Mouse (Mus musculus) E14TG2a.4 (cell line): Measurements from ENCODE around the gene Tecr.

Source experiments
- H3K27me3 ChIP-seq: 2 replicates; pipeline ENCODE4 v1.6.1; 2014; ENCODE audit warnings: low read length, control low read depth; ENCODE audit not compliant: insufficient read depth
- H3K36me3 ChIP-seq: 2 replicates; pipeline ENCODE4 v1.6.1; 2014; ENCODE audit warnings: low read length, control low read depth; ENCODE audit not compliant: insufficient read depth
- H3K4me1 ChIP-seq: replicated peaks from 2 replicates; pipeline ENCODE4 v1.6.1; 2014; ENCODE audit warnings: low read depth, low read length, control low read depth
- H3K4me3 ChIP-seq: replicated peaks from 2 replicates; pipeline ENCODE4 v1.5.1; 2014; ENCODE audit warnings: mild to moderate bottlenecking, low read length
- H3K9me3 ChIP-seq: 2 replicates; pipeline ENCODE4 v1.6.1; 2014; ENCODE audit warnings: low read length, control low read depth
- CTCF ChIP-seq: conservative IDR thresholded peaks from 2 replicates; pipeline ENCODE4 v1.5.1; 2014; ENCODE audit warnings: low read length
- NANOG ChIP-seq: IDR thresholded peaks from 2 replicates; pipeline ENCODE4 v1.6.1; 2014; ENCODE audit warnings: borderline replicate concordance, low read length, mixed read lengths
- POU5F1 ChIP-seq: IDR thresholded peaks from 2 replicates; pipeline ENCODE4 v1.6.1; 2014; ENCODE audit warnings: low read length, borderline replicate concordance

The Tecr gene

DNA sequence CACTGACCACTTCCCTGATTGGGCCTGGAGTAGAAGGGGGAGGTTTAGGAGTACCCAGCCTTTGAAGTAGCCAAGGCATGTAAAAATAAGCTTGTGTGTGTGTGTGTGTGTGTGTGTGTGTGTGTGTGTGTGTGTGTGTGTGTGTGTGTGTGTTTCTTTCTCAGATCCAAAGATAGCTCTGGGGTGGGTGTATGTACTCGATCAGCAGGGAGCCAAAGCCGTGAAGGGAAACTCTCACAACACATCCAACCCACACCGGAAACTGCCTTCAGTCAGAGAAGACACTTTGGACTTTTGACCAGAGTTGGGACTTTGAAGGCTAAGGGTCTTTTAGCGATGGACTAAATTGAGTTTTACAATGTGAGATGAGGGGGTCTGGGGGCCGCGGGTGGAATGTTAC is 41.9 kb upstream of the Tecr start:
- H3K4me1 ChIP-seq: peaks cover 18% of the 10 kb centered on the region
- TF ChIP-seq CTCF (no peak), POU5F1 (no peak), NANOG (no peak)

DNA sequence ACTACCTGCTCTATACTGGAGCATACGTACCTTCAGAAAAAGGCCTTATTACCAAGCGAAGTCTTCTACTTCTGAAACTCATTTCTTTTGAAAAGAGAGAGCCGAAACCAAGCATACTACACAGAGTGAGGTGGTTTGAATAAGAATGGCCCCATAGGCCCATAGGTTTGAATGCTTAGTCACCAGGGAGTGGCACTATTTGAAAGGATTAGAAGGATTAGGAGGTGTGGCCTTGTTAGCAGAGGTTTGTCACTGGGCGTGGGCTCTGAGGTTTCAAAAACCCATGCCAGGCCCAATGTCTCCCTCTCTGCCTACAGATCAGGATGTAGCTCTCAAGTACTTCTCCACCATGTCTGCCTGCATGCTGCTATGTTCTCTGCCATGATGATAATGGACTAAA is 40.3 kb upstream of the Tecr start:
- Histone ChIP-seq H3K4me1 (peaks cover 6% of the 10 kb centered on the region), H3K36me3 (no peaks in the 10 kb centered on the region), H3K9me3 (peaks cover 7% of the 10 kb centered on the region), H3K4me3 (no peak overlapping the region), H3K27me3 (peaks cover 24% of the 10 kb centered on the region)
- TF ChIP-seq CTCF: no peak
- TF ChIP-seq POU5F1: no peak
- TF ChIP-seq NANOG: no peak

More for the DNA sequence above, 41.9 kb upstream of the Tecr start:
- H3K27me3 ChIP-seq: peaks cover 10% of the 10 kb centered on the region
- H3K4me3 ChIP-seq: no peak overlapping the region
- peaks cover 6% of the 10 kb centered on the region for H3K36me3 ChIP-seq
- peaks cover 7% of the 10 kb centered on the region for H3K9me3 ChIP-seq

DNA sequence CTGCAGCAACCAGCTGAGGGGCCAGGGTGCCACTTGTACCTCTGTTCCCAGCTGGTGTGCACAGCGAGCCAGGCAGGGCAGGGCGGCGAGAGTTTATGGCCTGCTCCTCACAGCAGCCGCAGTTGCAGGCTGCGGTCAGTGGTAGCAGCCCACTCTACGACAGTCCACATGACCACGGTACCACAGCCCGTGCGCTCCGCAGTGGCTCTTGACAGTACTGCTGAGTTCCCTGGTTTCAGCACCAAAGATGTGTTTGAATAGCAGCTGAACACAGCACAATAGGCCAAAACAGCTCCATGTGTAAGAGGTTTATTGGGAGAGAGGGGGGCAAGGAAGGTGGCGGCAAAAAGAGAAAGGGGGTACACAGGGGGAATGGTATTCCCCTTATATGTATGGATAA is 39.7 kb upstream of the Tecr start:
- no peak for TF ChIP-seq POU5F1
- no peak for TF ChIP-seq NANOG
- TF ChIP-seq CTCF: no peak
- H3K27me3 ChIP-seq: peaks cover 29% of the 10 kb centered on the region
- peaks cover 7% of the 10 kb centered on the region for H3K9me3 ChIP-seq
- peak overlapping the region; percentile 63 for H3K4me3 ChIP-seq
- H3K4me1 ChIP-seq: peaks cover 6% of the 10 kb centered on the region
- no peaks in the 10 kb centered on the region for H3K36me3 ChIP-seq

DNA sequence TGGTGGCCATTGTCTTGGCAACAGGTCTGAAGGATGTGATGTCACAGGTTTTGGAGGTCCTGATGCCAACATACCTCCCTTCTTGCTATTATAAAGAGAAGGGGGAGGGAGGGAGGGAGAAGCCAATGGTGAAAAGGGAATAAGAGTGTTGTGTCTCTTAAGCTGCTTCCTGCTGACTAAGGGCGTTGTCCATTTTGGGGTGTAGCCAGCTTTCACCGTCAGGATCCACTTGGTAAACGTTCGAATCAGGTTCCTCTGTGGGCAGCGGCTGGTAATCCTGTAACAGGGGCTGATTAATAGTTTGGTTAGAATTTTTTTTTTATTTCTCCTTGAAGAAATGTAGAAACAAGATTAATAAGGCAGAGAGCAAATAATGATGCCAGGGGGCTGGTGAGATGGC is 31.9 kb upstream of the Tecr start:
- H3K4me3 ChIP-seq: no peak overlapping the region
- peaks cover 37% of the 10 kb centered on the region for H3K27me3 ChIP-seq
- 0 out of 2 replicates have a peak, but pooled peaks cover 5% of the 10 kb centered on the region for H3K4me1 ChIP-seq
- peaks cover 6% of the 10 kb centered on the region; the same call in 1 of the 2 replicates for H3K9me3 ChIP-seq
- no peak for TF ChIP-seq NANOG
- TF ChIP-seq POU5F1: no peak
- TF ChIP-seq CTCF: no peak
- no peaks in the 10 kb centered on the region for H3K36me3 ChIP-seq

DNA sequence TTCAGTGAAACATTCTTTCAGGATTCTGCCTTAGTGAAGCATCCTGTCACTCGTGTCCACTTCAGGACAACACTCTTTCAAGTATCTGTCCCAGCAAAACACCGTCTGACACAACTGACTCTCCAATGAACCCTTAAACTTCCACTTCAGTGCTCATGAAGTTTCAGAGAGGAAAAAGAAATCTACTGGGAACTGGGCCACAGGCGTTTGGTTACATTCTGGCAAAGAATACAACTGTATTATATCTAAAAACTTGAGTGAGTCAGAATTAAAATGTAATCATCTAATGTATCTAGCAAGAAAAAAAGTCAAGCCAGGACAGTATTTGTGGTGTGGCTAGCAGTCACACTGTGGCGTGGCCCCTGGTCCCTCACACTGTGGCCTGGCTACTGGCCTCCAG is 31.1 kb upstream of the Tecr start:
- Histone ChIP-seq H3K27me3 (peaks cover 31% of the 10 kb centered on the region), H3K9me3 (peaks cover 6% of the 10 kb centered on the region; the same call in 1 of the 2 replicates), H3K4me1 (0 out of 2 replicates have a peak, but pooled peaks cover 5% of the 10 kb centered on the region), H3K4me3 (no peak overlapping the region), H3K36me3 (no peaks in the 10 kb centered on the region)
- TF ChIP-seq NANOG: no peak
- no peak for TF ChIP-seq POU5F1
- no peak for TF ChIP-seq CTCF

DNA sequence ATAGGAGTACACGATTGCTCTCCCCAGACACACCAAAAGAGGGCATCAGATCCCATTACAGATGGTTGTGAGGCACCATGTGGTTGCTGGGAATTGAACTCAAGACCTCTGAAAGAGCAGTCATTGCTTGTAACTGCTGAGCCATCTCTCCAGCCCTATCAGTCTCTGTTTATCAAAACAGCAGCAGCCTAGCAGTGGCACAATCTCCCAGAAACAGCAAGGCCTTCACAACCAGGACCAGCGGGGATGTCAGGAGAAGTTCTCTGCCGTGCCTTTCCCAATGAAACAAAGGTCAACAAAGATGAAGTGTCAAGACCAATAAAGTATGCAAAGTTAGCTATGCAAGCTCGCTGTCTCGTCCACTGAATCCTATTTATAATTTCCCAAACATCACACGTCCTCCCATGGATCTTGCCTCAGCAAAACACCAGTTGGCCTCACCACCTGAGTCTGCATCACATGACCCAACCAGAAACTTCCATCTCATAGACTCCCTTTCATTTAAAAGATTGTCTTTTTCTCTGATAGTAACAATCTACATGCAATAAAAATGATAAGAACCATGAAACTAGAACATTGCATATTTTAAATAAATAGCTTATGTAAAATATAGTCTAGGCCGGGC is 24.4 kb upstream of the Tecr start:
- peaks cover 5% of the 10 kb centered on the region; the same call in 1 of the 2 replicates for H3K27me3 ChIP-seq
- peaks cover 6% of the 10 kb centered on the region; the same call in 1 of the 2 replicates for H3K9me3 ChIP-seq
- TF ChIP-seq CTCF (no peak), POU5F1 (no peak), NANOG (no peak)
- no peaks in the 10 kb centered on the region for H3K36me3 ChIP-seq
- H3K4me3 ChIP-seq: no peak overlapping the region
- no peaks in the 10 kb centered on the region for H3K4me1 ChIP-seq

DNA sequence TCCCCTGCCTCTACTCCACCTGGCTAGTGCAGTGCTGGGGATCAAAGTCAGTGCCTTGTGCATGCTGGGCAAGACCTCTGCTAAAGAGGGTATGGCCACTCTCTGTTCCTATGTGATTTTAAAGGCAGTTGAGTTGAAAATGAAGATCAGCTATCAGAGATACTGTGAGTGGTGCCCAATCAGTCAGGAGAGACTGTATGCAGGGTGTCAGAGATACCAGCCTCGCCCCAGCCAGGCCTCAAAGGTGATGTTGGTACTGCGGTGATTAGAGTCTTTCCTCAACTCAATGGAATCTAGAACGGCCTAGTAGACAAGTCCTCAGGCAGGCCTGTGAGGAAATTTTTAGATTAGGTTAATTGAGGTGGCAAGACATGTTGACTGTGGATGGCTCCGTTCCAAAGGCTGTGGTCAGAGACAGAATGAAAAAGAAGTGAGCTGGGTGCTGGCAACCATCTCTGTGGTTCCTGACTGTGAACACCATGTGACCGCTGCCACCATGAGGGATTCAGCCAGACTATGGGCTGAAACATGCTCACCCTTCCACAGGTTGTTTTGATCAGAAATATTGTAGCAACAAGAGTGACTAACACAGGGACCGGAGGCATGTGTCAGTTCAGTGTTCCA is 18.0 kb upstream of the Tecr start:
- H3K4me1 ChIP-seq: peaks cover 16% of the 10 kb centered on the region
- H3K36me3 ChIP-seq: no peaks in the 10 kb centered on the region
- no peak overlapping the region for H3K4me3 ChIP-seq
- no peaks in the 10 kb centered on the region for H3K9me3 ChIP-seq
- H3K27me3 ChIP-seq: no peaks in the 10 kb centered on the region; the same call in 1 of the 2 replicates
- TF ChIP-seq POU5F1 (no peak), CTCF (no peak), NANOG (no peak)

DNA sequence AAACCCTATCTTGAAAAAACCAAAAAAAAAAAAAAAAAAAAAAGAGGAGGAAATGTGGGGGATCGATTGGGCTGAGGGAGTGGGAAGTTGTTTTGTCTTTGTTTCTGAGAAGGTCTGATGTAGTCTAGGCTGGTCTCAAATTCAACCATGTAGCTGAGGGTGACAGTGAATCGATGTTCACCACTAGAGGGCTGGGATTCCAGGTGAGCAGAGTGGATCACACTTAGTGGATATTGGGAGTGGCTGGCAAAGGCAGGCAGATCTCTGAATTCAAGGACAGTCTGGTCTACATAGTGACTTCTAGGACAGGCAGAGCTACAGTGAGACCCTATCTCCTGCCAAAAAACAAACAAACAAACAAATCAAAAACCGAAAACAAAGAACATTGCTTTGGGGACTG is 17.0 kb upstream of the Tecr start:
- Histone ChIP-seq H3K27me3 (no peaks in the 10 kb centered on the region; the same call in 1 of the 2 replicates), H3K4me1 (peaks cover 16% of the 10 kb centered on the region), H3K36me3 (no peaks in the 10 kb centered on the region), H3K4me3 (no peak overlapping the region), H3K9me3 (no peaks in the 10 kb centered on the region)
- no peak for TF ChIP-seq POU5F1
- no peak for TF ChIP-seq NANOG
- no peak for TF ChIP-seq CTCF

DNA sequence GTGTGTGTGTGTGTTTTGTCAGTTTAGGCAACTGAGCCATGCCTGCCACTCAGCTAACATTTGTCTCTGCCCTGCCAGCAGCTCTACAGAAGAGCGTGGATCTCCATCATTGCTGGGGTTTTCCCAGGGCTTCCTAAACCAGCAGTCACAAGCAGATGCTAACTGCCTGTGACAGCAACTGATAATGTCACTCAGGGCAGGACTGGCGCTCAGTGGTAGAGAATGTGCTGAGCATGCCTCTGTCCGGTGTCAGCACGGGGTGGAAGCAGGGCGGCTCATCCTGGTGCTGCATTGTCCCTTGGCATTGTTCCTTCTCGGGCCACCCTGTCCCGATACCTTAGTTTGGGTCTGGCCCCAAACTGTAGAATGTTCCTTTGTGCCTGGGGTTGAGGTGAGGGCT is 15.8 kb upstream of the Tecr start:
- Histone ChIP-seq H3K4me1 (peaks cover 16% of the 10 kb centered on the region), H3K4me3 (no peak overlapping the region), H3K9me3 (no peaks in the 10 kb centered on the region), H3K36me3 (no peaks in the 10 kb centered on the region), H3K27me3 (no peaks in the 10 kb centered on the region; the same call in 1 of the 2 replicates)
- TF ChIP-seq POU5F1 (no peak), CTCF (no peak), NANOG (no peak)
